Mouse (Mus musculus): ENCODE data around the gene Tmem246.

DNA sequence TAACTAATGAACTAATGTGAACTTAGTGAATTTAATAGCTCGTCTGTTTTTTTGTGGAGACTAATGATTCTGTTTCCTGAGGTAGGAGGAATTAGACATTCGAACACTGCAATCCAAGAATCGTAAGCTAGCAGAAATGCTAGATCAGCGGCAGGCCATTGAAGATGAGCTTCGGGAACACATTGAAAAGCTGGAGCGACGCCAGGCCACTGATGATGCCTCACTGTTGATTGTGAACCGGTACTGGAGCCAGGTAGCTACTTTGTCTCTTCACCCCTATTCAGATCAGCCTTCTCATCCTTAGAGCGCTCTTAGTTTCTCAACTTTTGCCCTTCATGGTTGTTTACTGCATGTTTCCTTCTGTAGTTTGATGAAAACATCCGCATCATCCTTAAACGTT lies 40.1 kb upstream of the Tmem246 start:
- TF ChIP-seq POLR2A (IDR thresholded peaks at IDR 0.05; ENCODE audit: control insufficient read depth, extremely low read depth, insufficient read depth, low read length, poor library complexity): no peak
- no peak for TF ChIP-seq CTCF (IDR thresholded peaks at IDR 0.05; ENCODE audit: borderline replicate concordance, control insufficient read depth, extremely low read depth, insufficient read depth, low read length, poor library complexity)
